Mouse (Mus musculus) midbrain, embryonic 12.5 days (tissue): ENCODE measurements around the gene Trim9. TPM values are rescaled to one million over a fixed set of nuclear protein-coding genes. Genes with fewer than 3 reads are reported as not detected.

Experiments
- ATAC-seq: fragments of 200-750 bp; cut with Nextera tagmentation; 2 replicates; pipeline ENCODE4 v1.8.0; 2017; ENCODE audit warnings: low read depth, moderate TSS enrichment, moderate library complexity; ENCODE audit not compliant: low FRiP score
- H3K27ac ChIP-seq: fragments of 300-500 bp; sonication (generic); replicated peaks from 2 replicates; pipeline ENCODE4 v1.5.1; 2016; ENCODE audit warnings: mild to moderate bottlenecking
- H3K27me3 ChIP-seq: fragments of 300-500 bp; sonication (generic); 2 replicates; pipeline ENCODE4 v1.6.1; 2016; ENCODE audit warnings: mild to moderate bottlenecking
- H3K36me3 ChIP-seq: fragments of 300-500 bp; sonication (generic); 2 replicates; pipeline ENCODE4 v1.6.1; 2016
- H3K4me1 ChIP-seq: fragments of 300-500 bp; sonication (generic); 2 replicates; pipeline ENCODE4 v1.6.1; 2016
- H3K4me2 ChIP-seq: fragments of 300-500 bp; sonication (generic); replicated peaks from 2 replicates; pipeline ENCODE4 v1.6.1; 2016; ENCODE audit warnings: mild to moderate bottlenecking, moderate library complexity
- H3K4me3 ChIP-seq: fragments of 300-500 bp; sonication (generic); 2 replicates; pipeline ENCODE4 v1.5.1; 2016; ENCODE audit warnings: mild to moderate bottlenecking
- H3K9ac ChIP-seq: fragments of 300-500 bp; sonication (generic); replicated peaks from 2 replicates; pipeline ENCODE4 v1.6.1; 2016; ENCODE audit warnings: mild to moderate bottlenecking, moderate library complexity
- H3K9me3 ChIP-seq: fragments of 300-500 bp; sonication (generic); 2 replicates; pipeline ENCODE4 v1.6.1; 2016; ENCODE audit warnings: mild to moderate bottlenecking
- WGBS: fragments of 180-500 bp; shearing (Covaris S2); methylation state at CpG from one replicate; pipeline ENCODE4 v1.1.7; 2016; 5-methylcytosine and 5-hydroxymethylcytosine counted together
- polyA plus RNA-seq: library from polyadenylated mRNA; unstranded; fragments of >200 nt; fragmentation: Nextera tagmentation; extraction: Ambion mirVana; gene quantifications from 2 replicates; pipeline ENCODE4 v1.2.1, GENCODE M21; 2016

Trim9 gene
- polyA plus RNA-seq, 1 experiment from 2014 or later, result 41.3 TPM

DNA sequence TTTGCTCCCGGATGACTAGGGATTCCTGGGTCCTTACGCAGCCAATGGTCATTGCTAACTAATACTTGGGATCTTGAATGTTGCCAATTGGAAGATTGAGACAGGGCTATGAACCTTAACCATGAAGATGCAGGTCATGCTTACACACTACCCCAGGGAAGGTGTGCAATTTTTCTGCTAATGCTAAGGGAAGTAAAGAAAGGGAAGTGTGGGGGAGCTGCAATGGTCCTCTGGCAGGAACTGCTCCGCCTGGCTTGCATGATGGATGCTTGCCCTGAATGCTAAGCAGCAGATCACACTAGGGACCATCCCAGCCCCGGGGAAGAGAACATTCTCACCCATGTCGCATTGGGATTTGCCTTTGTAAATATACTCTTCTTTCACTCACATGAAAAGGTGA, 126.0 kb downstream of the Trim9 start:
- WGBS, result 80% methylated on average over 5 of the region's 5 CpGs
- peaks cover 8% of the 10 kb centered on the region for H3K4me1 ChIP-seq
- H3K36me3 ChIP-seq, result no peaks in the 10 kb centered on the region
- no peak overlapping the region for H3K27ac ChIP-seq
- peaks cover 12% of the 10 kb centered on the region for H3K27me3 ChIP-seq
- H3K4me2 ChIP-seq, result no peak overlapping the region
- no peak for ATAC-seq
- no peak overlapping the region for H3K4me3 ChIP-seq
- no peaks in the 10 kb centered on the region for H3K9me3 ChIP-seq
- H3K9ac ChIP-seq, result no peak overlapping the region

DNA sequence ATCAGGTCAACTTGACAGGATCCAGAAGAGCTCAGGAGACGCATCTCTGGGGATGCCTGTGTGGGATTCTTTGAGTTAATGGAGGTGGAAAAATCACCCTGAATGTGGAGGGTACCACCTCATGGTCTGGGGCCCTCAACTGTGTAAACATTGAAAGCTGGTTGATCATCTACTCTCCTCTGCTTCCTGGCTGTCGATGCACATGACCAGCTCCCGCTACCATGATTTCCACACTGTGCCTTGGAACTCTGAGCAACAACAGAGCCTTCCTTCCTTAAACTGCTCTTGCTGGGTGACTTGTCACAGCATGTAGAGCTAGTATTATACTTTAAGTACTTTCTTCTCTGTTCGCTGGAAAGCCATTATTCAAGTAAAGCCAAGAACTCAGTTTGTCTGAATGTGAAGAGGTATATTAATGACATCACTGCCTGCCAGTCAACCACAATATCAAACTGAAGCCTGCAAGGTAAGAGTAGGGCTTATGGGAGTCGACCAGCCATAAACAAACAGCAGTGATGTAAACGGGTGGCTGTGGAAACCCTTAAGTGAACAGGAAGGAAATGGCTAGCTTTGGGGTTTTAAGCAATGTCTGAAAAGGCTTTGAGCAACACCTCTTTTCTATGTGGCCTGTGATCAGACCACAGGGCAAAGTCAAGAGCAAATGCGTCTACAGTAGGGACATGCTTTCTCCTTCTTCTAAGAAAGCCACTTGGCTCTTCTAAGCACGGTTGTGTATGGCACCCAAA, 128.4 kb downstream of the Trim9 start:
- Histone ChIP-seq H3K27ac (no peak overlapping the region), H3K9ac (no peak overlapping the region), H3K4me1 (peaks cover 15% of the 10 kb centered on the region), H3K4me3 (no peak overlapping the region), H3K27me3 (no peaks in the 10 kb centered on the region), H3K36me3 (no peaks in the 10 kb centered on the region), H3K4me2 (no peak overlapping the region), H3K9me3 (no peaks in the 10 kb centered on the region)
- WGBS, result 90% methylated on average over 8 of the region's 8 CpGs
- ATAC-seq, result no peak

GRCm38 (mm10) chr12:70216229-70216800, 131.1 kb downstream of the Trim9 start:
- 56% methylated on average over 16 of the region's 16 CpGs for WGBS
- no peak for ATAC-seq
- H3K9me3 ChIP-seq, result no peaks in the 10 kb centered on the region

DNA sequence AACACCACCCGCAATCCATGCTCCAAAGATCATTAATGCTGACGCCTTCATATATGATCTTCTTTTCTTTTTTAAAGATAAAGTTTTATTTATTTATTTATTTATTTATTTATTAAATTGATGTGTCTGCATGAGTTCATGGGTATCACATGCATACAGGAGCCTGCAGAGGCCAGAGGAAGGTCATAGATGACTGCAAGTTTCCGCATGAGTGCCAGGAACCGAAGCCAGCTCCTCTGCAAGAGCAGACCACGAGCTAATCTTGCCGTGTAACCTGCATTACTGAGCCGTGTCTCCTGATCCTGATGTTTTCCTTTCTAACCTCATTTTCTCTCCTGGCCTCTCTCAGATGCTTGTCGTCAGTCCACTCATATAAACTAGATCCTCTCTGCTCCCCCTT, 133.1 kb downstream of the Trim9 start:
- no peaks in the 10 kb centered on the region for H3K36me3 ChIP-seq
- H3K27me3 ChIP-seq, result no peaks in the 10 kb centered on the region
- no peak overlapping the region for H3K4me2 ChIP-seq
- H3K4me3 ChIP-seq, result no peak overlapping the region
- H3K27ac ChIP-seq, result no peak overlapping the region
- 88% methylated on average over 8 of the region's 8 CpGs for WGBS
- H3K9me3 ChIP-seq, result no peaks in the 10 kb centered on the region
- H3K4me1 ChIP-seq, result peaks cover 7% of the 10 kb centered on the region
- ATAC-seq, result no peak
- no peak overlapping the region for H3K9ac ChIP-seq

More at GRCm38 (mm10) chr12:70216229-70216800, 131.1 kb downstream of the Trim9 start:
- H3K36me3 ChIP-seq, result no peaks in the 10 kb centered on the region
- no peak overlapping the region for H3K9ac ChIP-seq
- H3K27me3 ChIP-seq, result no peaks in the 10 kb centered on the region
- no peak overlapping the region for H3K4me3 ChIP-seq
- H3K4me1 ChIP-seq, result peaks cover 7% of the 10 kb centered on the region
- H3K27ac ChIP-seq, result no peak overlapping the region
- H3K4me2 ChIP-seq, result no peak overlapping the region

GRCm38 (mm10) chr12:70213601-70214000, 133.8 kb downstream of the Trim9 start:
- Histone ChIP-seq H3K27ac (no peak overlapping the region), H3K9ac (no peak overlapping the region), H3K4me2 (no peak overlapping the region), H3K36me3 (no peaks in the 10 kb centered on the region), H3K4me1 (peaks cover 7% of the 10 kb centered on the region), H3K4me3 (no peak overlapping the region), H3K9me3 (no peaks in the 10 kb centered on the region), H3K27me3 (no peaks in the 10 kb centered on the region)
- 87% methylated on average over 6 of the region's 6 CpGs for WGBS
- no peak for ATAC-seq

- H3K4me2 ChIP-seq, result no peak overlapping the region
- WGBS, result 75% methylated on average over 4 of the region's 4 CpGs
- no peak overlapping the region for H3K4me3 ChIP-seq
- H3K9me3 ChIP-seq, result no peaks in the 10 kb centered on the region
- peaks cover 7% of the 10 kb centered on the region for H3K4me1 ChIP-seq
- no peak overlapping the region for H3K27ac ChIP-seq
- no peak for ATAC-seq
- H3K36me3 ChIP-seq, result no peaks in the 10 kb centered on the region
- no peak overlapping the region for H3K9ac ChIP-seq
- no peaks in the 10 kb centered on the region for H3K27me3 ChIP-seq
Observed at GRCm38 (mm10) chr12:70212501-70212900, 134.9 kb downstream of the Trim9 start.

- no peak for ATAC-seq
- Histone ChIP-seq H3K27ac (no peak overlapping the region), H3K4me2 (no peak overlapping the region), H3K9ac (no peak overlapping the region), H3K9me3 (no peaks in the 10 kb centered on the region), H3K27me3 (no peaks in the 10 kb centered on the region), H3K36me3 (no peaks in the 10 kb centered on the region), H3K4me3 (no peak overlapping the region), H3K4me1 (no peaks in the 10 kb centered on the region)
- 66% methylated on average over 5 of the region's 5 CpGs for WGBS
Observed at GRCm38 (mm10) chr12:70208214-70208613, 139.2 kb downstream of the Trim9 start.

- no peak for ATAC-seq
- 83% methylated on average over 8 of the region's 8 CpGs for WGBS
- no peak overlapping the region for H3K4me2 ChIP-seq
- no peaks in the 10 kb centered on the region for H3K9me3 ChIP-seq
- H3K4me1 ChIP-seq, result no peaks in the 10 kb centered on the region
- no peak overlapping the region for H3K4me3 ChIP-seq
- no peaks in the 10 kb centered on the region for H3K36me3 ChIP-seq
- no peak overlapping the region for H3K9ac ChIP-seq
- H3K27ac ChIP-seq, result no peak overlapping the region
- H3K27me3 ChIP-seq, result no peaks in the 10 kb centered on the region
Observed at GRCm38 (mm10) chr12:70204433-70204832, 143.0 kb downstream of the Trim9 start.

- no peak overlapping the region for H3K27ac ChIP-seq
- no peak overlapping the region for H3K9ac ChIP-seq
- no peaks in the 10 kb centered on the region for H3K4me1 ChIP-seq
- no peaks in the 10 kb centered on the region for H3K36me3 ChIP-seq
- H3K27me3 ChIP-seq, result no peaks in the 10 kb centered on the region
- H3K4me2 ChIP-seq, result no peak overlapping the region
- 73% methylated on average over 5 of the region's 5 CpGs for WGBS
- no peak overlapping the region for H3K4me3 ChIP-seq
- no peak for ATAC-seq
- no peaks in the 10 kb centered on the region for H3K9me3 ChIP-seq
Observed at GRCm38 (mm10) chr12:70201926-70202529, 145.4 kb downstream of the Trim9 start.

- no peak overlapping the region for H3K4me2 ChIP-seq
- no peaks in the 10 kb centered on the region for H3K27me3 ChIP-seq
- H3K9me3 ChIP-seq, result no peaks in the 10 kb centered on the region
- no peak for ATAC-seq
- 90% methylated on average over 5 of the region's 5 CpGs for WGBS
- no peak overlapping the region for H3K27ac ChIP-seq
- H3K4me1 ChIP-seq, result no peaks in the 10 kb centered on the region
- no peaks in the 10 kb centered on the region for H3K36me3 ChIP-seq
- no peak overlapping the region for H3K4me3 ChIP-seq
- H3K9ac ChIP-seq, result no peak overlapping the region
Observed at GRCm38 (mm10) chr12:70196341-70196740, 151.1 kb downstream of the Trim9 start.

GRCm38 (mm10) chr12:70195426-70195825, 152.0 kb downstream of the Trim9 start:
- no peak overlapping the region for H3K27ac ChIP-seq
- H3K4me1 ChIP-seq, result no peaks in the 10 kb centered on the region
- no peak for ATAC-seq
- no peaks in the 10 kb centered on the region for H3K27me3 ChIP-seq
- 96% methylated on average over 6 of the region's 6 CpGs for WGBS
- no peak overlapping the region for H3K4me3 ChIP-seq
- H3K4me2 ChIP-seq, result no peak overlapping the region
- no peaks in the 10 kb centered on the region for H3K9me3 ChIP-seq
- H3K9ac ChIP-seq, result no peak overlapping the region
- H3K36me3 ChIP-seq, result no peaks in the 10 kb centered on the region
